Mouse (Mus musculus): ENCODE data around the gene Pkd1.

Gene Pkd1

DNA sequence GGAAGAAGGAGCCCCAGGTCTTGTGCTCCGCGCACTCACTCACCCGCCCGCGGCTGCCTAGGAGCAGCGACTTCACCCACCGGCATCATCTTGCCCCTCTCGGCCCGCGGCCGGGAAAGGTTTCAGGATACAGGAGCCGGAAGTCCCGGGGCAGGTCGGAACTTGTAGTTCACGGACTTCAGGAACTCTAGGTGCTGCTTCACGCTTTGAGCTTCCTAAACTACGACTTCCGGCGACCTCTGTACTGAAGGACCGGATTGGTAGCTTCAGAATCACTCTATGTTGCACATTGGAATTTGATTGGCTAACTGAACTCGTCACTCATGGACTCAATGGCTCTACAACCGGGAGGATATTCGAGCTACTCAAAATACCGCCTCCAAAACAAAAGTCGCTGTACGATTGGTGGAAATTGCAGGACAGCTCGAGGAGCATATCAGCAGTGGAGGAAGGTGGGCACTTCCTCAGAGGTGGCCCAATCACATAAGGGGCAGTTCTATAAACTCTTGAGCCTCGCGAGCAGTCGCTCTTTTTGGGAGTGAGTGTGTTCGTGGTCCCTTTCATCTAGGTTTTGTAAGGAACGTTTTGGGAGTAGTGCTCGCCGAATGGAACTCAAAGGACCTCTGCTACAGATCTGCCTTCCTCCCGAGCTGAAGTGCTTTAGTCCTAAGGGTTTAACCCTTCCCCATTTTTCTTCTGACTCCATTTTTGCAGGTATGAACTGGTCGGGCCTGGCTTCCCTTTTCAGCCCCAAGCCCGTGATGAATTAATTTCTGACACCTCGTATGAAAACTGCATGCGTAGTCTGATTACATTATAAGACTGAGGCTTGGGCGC lies 21.7 kb upstream of the Pkd1 start, which contains the start of gene Traf7:
Gene Traf7 (minus strand): TSS at position 216 of the 837 bp plus-strand sequence.
- ChIA-PET CTCF (interaction anchor here (0.5 to 3.0 kb wide), 27 partner anchors 10 to 197 kb away, joined by 3 to 32 read pairs (median 4); partner anchors contain the start of genes Mlst8 (in 4 of the 4), Pkd1 (in 1 of the 4) and Rnps1 (in 1 of the 4)), POLR2A (interaction anchor here (0.5 to 13.1 kb wide), 337 partner anchors 8 to 1540 kb away, joined by 3 to 396 read pairs (median 5); partner anchors contain the start of genes Abca3 (in 4 of the 4), Mlst8 (in 4 of the 4), Bricd5 (in 3 of the 4) and Ccnf (in 3 of the 4))

DNA sequence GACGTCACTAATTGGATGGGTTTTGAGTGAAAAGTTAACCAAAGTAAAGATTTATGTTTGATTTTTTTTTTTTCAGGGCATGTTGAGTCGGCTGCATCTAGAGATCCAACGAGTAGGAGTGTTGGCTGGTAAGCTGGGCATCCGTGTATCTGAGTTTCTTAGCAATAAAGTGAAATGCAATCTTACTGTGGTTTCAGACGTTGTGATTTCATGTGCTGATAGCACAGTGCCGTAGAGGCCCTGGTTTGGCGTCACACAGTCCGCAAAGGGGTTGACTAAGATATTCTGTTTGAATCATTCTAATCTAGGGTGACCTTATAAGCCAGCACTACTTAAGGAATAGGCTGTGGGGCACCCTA lies 21.1 kb upstream of the Pkd1 start:
- CTCF ChIA-PET, result interaction anchor here (0.6 to 3.0 kb wide), 11 partner anchors 11 to 197 kb away, joined by 3 to 32 read pairs (median 5); partner anchors contain the start of genes Mlst8 (in 3 of the 4) and Pkd1 (in 1 of the 4)
- POLR2A ChIA-PET, result interaction anchor here (0.6 to 13.1 kb wide), 149 partner anchors 8 to 1304 kb away, joined by 3 to 396 read pairs (median 10); partner anchors contain the start of genes Abca3 (in 4 of the 4), E4f1 (in 3 of the 4), Mlst8 (in 3 of the 4) and Pgp (in 3 of the 4)

DNA sequence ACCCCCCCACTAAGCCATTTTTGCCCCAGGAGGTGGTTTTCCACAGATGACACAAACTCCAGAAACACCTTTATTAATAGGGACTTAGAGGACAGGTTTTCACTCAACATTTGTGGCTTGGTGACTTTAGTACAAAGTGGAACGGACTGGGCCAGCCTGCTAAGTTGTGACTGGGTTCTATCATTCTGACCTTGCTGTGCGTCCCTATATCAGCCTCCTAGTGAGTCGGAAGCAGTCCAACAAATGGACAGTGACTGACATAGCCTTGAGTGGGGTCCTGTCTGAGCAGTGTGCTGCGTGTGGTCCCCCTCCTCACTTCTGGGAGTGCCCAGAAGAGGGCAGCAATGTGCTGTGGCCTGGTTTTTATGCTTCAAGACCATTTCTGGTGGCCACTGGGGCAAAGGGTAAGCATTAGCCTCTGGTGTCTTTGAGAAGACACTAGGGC lies 20.6 kb upstream of the Pkd1 start:
- ChIA-PET POLR2A (interaction anchor here (0.6 to 13.1 kb wide), 65 partner anchors 10 to 1097 kb away, joined by 3 to 396 read pairs (median 12); partner anchors contain the start of genes Pkd1 (in 3 of the 4), Bricd5 (in 2 of the 4), E4f1 (in 2 of the 4) and Mlst8 (in 2 of the 4)), CTCF (interaction anchor here in 2 of 4 experiments (1.7 to 3.0 kb wide), 2 partner anchors 10 to 100 kb away, joined by 7 to 14 read pairs; no protein-coding TSS in a partner anchor)

DNA sequence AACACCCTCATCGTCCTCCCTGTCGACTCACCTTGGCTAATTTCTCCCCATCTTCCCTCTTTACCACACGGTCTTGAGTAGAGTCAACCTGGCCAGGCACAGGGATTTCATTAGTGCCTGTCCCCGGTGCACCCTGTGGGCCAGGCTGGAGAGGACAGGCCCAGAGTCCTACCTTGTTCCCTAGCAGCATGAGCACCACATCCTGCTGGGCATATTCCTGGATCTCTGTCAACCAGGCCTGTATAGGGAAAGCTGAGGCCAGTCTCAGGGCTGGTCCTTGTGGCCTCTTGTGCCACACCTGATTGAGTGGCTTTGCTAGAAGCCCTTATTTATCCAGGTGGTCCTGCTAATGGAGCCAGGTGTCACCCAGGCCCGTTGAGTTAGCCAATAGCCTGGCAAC lies 19.8 kb upstream of the Pkd1 start:
- ChIA-PET POLR2A (interaction anchor here (0.6 to 13.1 kb wide), 46 partner anchors 8 to 485 kb away, joined by 3 to 396 read pairs (median 5); partner anchors contain the start of genes Pkd1 (in 3 of the 4), Mlst8 (in 2 of the 4), Rnf151 (in 2 of the 4) and Rnps1 (in 2 of the 4)), CTCF (interaction anchor here in 3 of 4 experiments (1.0 to 2.7 kb wide), 5 partner anchors 10 to 146 kb away, joined by 3 to 7 read pairs (median 4); partner anchors contain the start of gene Pkd1 (in 2 of the 3))

DNA sequence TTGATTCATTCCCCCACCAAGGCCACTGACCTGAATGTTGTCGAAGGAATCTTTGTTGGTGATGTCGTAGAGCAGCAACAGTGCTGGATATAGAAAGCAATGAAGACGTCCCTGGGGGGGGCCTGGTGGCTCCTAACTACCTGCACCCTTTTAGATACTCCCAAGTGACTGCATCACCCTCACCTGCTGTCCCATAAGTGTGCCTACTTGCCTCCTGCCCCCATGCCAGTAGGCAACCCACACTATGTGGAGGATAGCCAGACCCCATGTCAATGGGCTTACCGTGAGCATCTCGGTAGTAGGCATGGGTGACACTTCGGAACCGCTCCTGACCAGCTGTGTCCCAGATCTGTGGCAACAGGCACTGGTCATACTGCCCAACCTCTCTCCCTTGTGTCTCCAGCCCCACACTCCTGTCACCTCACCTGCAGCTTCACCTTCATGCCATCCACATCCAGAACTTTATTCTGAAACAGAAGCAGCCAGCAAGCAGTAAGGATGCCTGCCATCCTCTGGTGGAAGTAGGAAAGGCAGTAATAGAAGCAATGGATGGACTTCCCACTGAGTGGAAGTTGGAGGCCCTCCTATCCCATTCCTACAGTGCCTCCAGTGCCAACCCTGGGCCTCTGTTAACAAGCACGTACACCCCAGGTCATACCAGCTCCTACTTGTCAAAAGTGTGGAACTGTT lies 19.1 kb upstream of the Pkd1 start:
- CTCF ChIA-PET, result interaction anchor here (0.6 to 2.7 kb wide), 10 partner anchors 9 to 156 kb away, joined by 3 to 7 read pairs (median 4); partner anchors contain the start of gene Pkd1 (in 2 of the 4)
- POLR2A ChIA-PET, result interaction anchor here (0.7 to 13.1 kb wide), 42 partner anchors 9 to 321 kb away, joined by 3 to 396 read pairs (median 5); partner anchors contain the start of genes Pkd1 (in 3 of the 4), Mlst8 (in 2 of the 4), Rnf151 (in 2 of the 4) and Rps2 (in 2 of the 4)

DNA sequence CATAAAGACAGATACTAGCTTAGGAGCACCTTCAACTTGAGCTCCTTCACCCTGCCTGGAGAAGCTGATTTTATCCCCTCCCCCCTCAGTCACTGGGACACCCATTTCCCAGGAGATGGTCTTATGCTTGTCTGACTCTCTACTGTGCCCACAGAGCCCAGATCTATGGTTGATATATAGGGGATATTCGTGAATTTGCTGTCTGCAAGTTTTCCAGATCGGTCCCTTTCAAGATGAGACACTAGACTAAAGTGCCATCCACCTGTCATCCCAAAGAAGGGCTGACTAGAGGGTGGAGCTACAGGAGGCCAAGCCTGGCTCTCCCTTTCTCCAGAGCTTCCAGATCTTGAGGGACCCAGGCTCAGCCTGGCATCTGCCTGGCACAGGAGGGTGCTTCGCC lies 18.6 kb upstream of the Pkd1 start:
- ChIA-PET POLR2A (interaction anchor here (0.9 to 13.1 kb wide), 28 partner anchors 8 to 192 kb away, joined by 3 to 396 read pairs (median 8); partner anchors contain the start of genes Pkd1 (in 3 of the 4), Rnf151 (in 2 of the 4), Rps2 (in 2 of the 4) and Zfp598 (in 2 of the 4)), CTCF (interaction anchor here (0.6 to 2.7 kb wide), 10 partner anchors 18 to 156 kb away, joined by 3 to 7 read pairs (median 3); partner anchors contain the start of gene Pkd1 (in 2 of the 4))

DNA sequence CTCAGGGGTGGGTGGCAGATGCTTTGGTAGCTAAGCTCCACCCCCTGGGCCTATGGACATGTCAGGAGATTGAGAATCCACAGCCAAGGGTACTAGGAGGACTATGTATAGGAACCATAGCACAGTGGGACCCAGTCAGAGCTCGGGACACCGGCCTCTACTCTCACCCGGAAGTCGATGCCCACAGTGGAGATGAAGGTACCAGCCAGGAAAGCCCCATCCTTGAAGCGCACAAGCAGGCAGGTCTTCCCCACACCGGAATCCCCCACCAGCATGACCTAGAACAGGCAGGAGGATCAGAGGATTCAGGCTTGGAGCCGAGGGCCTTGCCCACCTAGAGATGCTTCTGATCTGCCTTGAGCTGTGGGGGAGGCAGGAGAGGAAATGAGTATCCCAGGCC lies 17.6 kb upstream of the Pkd1 start:
- ChIA-PET POLR2A (interaction anchor here in 3 of 4 experiments (0.5 to 13.1 kb wide), 19 partner anchors 10 to 563 kb away, joined by 3 to 396 read pairs (median 4); partner anchors contain the start of genes Mlst8 (in 2 of the 3), Pkd1 (in 2 of the 3), Zfp598 (in 2 of the 3) and Bricd5 (in 1 of the 3)), CTCF (interaction anchor here in 3 of 4 experiments (0.6 to 2.7 kb wide), 6 partner anchors 17 to 135 kb away, joined by 3 to 7 read pairs (median 3); partner anchors contain the start of gene Pkd1 (in 1 of the 3))

DNA sequence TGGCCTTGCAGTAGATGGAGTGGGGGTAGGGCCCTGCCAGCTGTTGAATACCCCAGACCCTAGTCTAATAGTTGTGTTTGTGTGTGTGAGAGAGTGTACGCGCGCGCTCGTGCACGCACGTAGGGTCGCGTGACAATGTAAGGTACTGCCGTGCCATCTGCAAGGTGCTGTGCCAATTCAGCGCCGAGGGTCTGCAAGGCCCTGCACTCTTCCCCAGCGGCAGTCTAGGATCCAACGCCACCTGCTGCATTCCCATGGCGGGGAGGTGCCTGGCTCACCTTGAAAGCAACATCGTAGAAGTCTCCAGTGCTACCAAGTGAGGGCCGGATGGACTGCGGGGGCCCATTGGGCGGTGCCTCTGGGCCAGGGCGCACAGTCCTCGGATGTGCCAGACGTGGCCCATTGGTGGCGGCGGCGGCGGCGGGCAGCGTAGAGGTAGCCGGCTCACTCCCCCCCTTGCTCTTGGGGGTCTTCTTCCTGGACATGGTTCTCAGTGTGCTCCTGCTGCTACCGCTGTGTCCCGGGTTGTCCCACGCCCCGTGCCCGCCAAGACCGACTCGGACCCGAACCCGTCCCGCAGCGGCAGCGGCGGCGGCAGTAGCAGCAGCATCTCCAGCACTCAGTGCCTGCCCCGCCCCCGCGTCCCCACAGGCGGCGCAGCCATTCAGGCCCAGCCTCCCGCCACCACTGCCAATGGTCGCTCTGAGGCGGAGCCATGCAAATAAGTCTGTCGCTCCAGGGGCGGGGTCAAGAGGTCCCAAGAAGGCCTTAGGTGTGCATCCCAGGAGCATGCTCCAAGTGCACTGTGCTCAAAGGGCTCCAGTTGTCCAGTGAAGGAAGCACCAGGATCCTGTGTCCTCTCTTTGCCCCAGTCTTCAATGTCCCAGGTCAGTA lies 16.3 kb upstream of the Pkd1 start:
- CTCF ChIA-PET, result interaction anchor here in 1 of 4 experiments (0.8 kb wide), 1 partner anchor 134 kb away, joined by 3 read pairs; no protein-coding TSS in a partner anchor
- POLR2A ChIA-PET, result interaction anchor here in 3 of 4 experiments (0.6 to 13.1 kb wide), 18 partner anchors 8 to 203 kb away, joined by 3 to 396 read pairs (median 4); partner anchors contain the start of genes Mlst8 (in 2 of the 3), Pkd1 (in 2 of the 3), Zfp598 (in 2 of the 3) and Bricd5 (in 1 of the 3)

DNA sequence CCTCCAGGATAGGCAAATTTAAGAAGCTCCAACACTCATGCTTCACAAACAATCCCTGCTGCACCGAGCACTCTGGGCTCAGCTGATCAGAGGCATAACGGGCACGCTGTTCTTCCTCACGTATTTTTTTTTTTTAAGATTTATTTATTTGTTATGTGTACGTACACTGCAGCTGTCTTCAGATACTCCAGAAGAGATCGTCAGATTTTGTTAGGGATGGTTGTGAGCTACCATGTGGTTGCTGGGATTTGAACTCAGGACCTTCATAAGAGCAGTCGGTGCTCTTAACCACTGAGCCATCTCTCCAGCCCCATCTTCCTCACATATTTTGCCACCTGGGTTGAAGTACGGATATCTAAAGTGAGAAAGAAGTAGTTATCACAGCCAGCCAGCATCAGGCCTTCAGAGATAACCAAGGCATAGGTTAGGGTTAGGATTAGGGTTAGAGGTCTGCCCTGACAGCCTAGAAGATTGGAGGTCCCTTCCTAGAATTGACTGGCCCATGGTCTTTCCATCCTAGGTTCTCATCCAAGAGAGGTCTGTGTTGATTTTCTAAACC lies 15.4 kb upstream of the Pkd1 start, which contains the start of gene Rab26:
Gene Rab26 (minus strand): TSS at position 51 of the 559 bp plus-strand sequence.
- CTCF ChIA-PET, result no interaction called here
- POLR2A ChIA-PET, result interaction anchor here in 2 of 4 experiments (0.7 to 11.9 kb wide), 7 partner anchors 9 to 156 kb away, joined by 3 to 396 read pairs (median 3); partner anchors contain the start of genes Mlst8 (in 2 of the 2), Pkd1 (in 2 of the 2), Bricd5 (in 1 of the 2) and Caskin1 (in 1 of the 2)

DNA sequence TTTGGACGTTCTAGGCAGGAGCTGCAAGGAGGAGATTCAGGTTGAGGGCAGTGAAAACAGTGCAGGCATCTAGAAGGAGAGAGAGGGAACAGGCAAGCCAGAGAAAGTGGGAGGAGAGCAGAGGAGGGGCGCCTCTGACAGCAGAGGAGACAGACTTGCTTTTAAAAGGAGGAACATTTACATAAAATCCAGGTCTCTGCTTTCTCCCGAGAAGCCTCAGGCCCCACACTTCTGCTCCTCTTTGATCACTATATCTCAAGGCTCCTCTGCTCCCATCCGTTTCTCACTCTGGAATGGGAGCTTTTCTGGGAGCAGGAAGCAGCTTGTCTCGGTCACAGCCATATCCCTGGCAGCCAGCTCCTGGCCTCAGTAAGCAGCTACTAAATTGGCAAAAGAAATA lies 14.3 kb upstream of the Pkd1 start:
- CTCF ChIA-PET, result interaction anchor here in 1 of 4 experiments (0.7 kb wide), 1 partner anchor 61 kb away, joined by 5 read pairs; no protein-coding TSS in a partner anchor
- POLR2A ChIA-PET, result interaction anchor here in 3 of 4 experiments (0.5 to 11.9 kb wide), 7 partner anchors 8 to 141 kb away, joined by 3 to 396 read pairs (median 16); partner anchors contain the start of genes Mlst8 (in 2 of the 3), Pkd1 (in 2 of the 3), Bricd5 (in 1 of the 3) and Caskin1 (in 1 of the 3)

DNA sequence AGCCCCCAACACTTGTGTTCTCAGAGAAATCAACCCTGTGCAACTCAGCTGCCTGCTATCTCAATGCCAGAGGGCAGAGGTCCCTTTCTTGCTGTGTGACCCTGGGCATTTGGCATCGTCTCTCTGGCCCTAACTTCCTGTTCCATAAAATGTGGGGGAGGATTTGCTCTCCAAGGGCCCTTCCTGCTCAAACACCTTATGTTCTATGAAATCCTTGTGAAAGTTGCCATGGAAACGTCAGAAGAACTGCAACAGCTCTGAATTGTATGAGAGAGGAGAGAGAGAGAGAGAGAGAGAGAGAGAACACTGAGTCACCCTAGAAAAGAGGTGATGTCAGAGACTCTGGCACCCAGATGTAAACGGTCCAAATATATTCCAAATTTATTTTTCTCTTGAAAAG lies 12.1 kb upstream of the Pkd1 start:
- CTCF ChIA-PET, result interaction anchor here in 2 of 4 experiments (1.4 to 3.3 kb wide), 3 partner anchors 10 to 76 kb away, joined by 4 to 23 read pairs (median 8); partner anchors contain the start of genes Mlst8 (in 1 of the 2) and Traf7 (in 1 of the 2)
- POLR2A ChIA-PET, result interaction anchor here in 3 of 4 experiments (1.0 to 7.4 kb wide), 6 partner anchors 8 to 95 kb away, joined by 3 to 108 read pairs (median 18); partner anchors contain the start of genes Traf7 (in 3 of the 3), Pkd1 (in 2 of the 3), Nthl1 (in 1 of the 3) and Tsc2 (in 1 of the 3)

DNA sequence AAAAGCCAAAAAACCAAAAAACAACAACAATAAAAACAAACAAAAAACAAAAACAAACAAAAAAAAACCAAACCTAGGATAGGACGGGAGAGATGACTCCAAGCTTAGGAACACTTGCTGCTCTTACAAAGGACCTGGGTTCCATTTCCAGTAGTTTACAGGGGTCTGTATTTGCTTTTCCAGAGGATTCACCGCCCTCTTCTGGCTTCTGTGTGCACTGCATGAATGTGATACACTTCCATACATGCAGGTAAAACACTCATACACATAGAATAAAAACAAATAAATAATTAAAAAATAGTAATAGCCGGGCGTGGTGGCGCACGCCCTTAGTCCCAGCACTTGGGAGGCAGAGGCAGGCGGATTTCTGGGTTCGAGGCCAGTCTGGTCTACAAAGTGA lies 10.7 kb upstream of the Pkd1 start:
- CTCF ChIA-PET, result interaction anchor here (0.5 to 3.7 kb wide), 32 partner anchors 10 to 280 kb away, joined by 3 to 23 read pairs (median 4); partner anchors contain the start of genes Mlst8 (in 2 of the 4), Pkd1 (in 2 of the 4), Traf7 (in 2 of the 4) and Nthl1 (in 1 of the 4)
- POLR2A ChIA-PET, result interaction anchor here (0.6 to 7.4 kb wide), 29 partner anchors 8 to 397 kb away, joined by 3 to 108 read pairs (median 5); partner anchors contain the start of genes Pkd1 (in 3 of the 4), Traf7 (in 3 of the 4), Mlst8 (in 2 of the 4) and Bricd5 (in 1 of the 4)

DNA sequence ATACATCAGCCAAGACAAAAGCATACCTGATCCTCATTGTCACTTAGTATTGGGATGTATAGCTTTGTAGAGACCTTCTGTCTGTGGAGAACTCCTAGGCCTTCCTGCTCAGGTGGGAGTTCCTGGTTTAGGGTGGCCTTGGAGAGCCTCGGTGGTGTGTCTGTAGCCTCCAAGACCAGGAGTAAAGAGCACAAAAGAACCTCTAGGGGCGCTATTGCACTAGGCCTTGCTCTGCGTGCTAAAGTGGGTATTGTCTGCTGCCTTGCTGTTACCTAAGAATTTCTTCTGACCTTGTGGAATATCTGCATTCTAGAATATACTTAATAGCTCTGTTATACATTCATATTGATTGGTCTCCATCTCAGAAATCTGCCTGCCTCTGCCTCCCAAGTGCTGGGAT lies 9.3 kb upstream of the Pkd1 start:
- CTCF ChIA-PET, result interaction anchor here in 3 of 4 experiments (0.8 to 3.7 kb wide), 11 partner anchors 9 to 127 kb away, joined by 3 to 23 read pairs (median 7); partner anchors contain the start of genes Mlst8 (in 2 of the 3), Pkd1 (in 2 of the 3) and Traf7 (in 2 of the 3)

DNA sequence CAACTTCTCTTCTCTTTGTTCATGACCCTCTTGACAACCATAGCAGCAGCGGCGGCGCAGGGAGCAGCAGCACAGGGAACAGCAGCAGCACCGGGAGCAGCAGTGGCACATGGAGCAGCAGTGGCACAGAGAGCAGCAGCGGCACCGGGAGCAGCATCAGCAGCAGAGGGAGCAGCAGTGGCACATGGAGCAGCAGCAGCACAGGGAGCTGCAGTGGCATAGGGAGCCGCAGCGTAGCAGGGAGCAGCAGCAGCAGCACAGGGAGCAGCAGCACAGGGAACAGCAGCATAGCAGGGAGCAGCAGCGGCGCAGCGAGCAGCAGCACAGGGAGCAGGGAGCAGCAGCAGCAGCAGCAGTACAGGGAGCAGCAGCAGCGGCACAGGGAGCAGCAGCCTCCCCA lies 5.0 kb upstream of the Pkd1 start:
- POLR2A ChIA-PET, result interaction anchor here in 2 of 4 experiments (0.7 to 3.0 kb wide), 11 partner anchors 15 to 174 kb away, joined by 3 to 19 read pairs (median 4); partner anchors contain the start of genes Traf7 (in 2 of the 2), Rnf151 (in 1 of the 2) and Rps2 (in 1 of the 2)
- CTCF ChIA-PET, result interaction anchor here in 2 of 4 experiments (0.6 to 1.2 kb wide), 2 partner anchors 116 to 123 kb away, joined by 3 to 4 read pairs; no protein-coding TSS in a partner anchor

More for the DNA sequence above, 9.3 kb upstream of the Pkd1 start:
- POLR2A ChIA-PET, result interaction anchor here in 2 of 4 experiments (0.6 to 7.4 kb wide), 13 partner anchors 9 to 184 kb away, joined by 3 to 108 read pairs (median 4); partner anchors contain the start of genes Pkd1 (in 2 of the 2), Traf7 (in 2 of the 2), Mlst8 (in 1 of the 2) and Ndufb10 (in 1 of the 2)
